Mouse (Mus musculus): ENCODE results near the gene Col23a1. TPM values are rescaled to one million over a fixed set of nuclear protein-coding genes. Genes with fewer than 3 reads are reported as not detected.

Gene Col23a1
- polyA plus RNA-seq, 1 experiment from 2014 or later, result 8.0 TPM

GRCm38 (mm10) chr11:51398084-51398483 is 108.4 kb downstream of the Col23a1 start:
- H3K4me1 ChIP-seq (replicated peaks), result no peaks in the 10 kb centered on the region; the same call in 1 of the 2 replicates
- H3K4me3 ChIP-seq, result no peak overlapping the region
- no peaks in the 10 kb centered on the region for H3K36me3 ChIP-seq
- H3K27ac ChIP-seq (replicated peaks), result no peak overlapping the region
- ATAC-seq (ENCODE audit: low read depth), result no peak
- H3K9ac ChIP-seq, result no peak overlapping the region
- H3K27me3 ChIP-seq, result no peaks in the 10 kb centered on the region
- H3K9me3 ChIP-seq, result no peaks in the 10 kb centered on the region
- 85% methylated on average over 5 of the region's 5 CpGs for WGBS
- no peak overlapping the region for H3K4me2 ChIP-seq

- no peak overlapping the region for H3K27ac ChIP-seq (replicated peaks)
- no peak overlapping the region for H3K4me2 ChIP-seq
- H3K36me3 ChIP-seq, result no peaks in the 10 kb centered on the region
- H3K4me1 ChIP-seq (replicated peaks), result no peaks in the 10 kb centered on the region; the same call in 1 of the 2 replicates
- H3K9me3 ChIP-seq, result no peaks in the 10 kb centered on the region
- 89% methylated on average over 11 of the region's 11 CpGs for WGBS
- H3K4me3 ChIP-seq, result no peak overlapping the region
- ATAC-seq (ENCODE audit: low read depth), result no peak
- no peaks in the 10 kb centered on the region for H3K27me3 ChIP-seq
- no peak overlapping the region for H3K9ac ChIP-seq
These were observed 110.6 kb downstream of the Col23a1 start for GRCm38 (mm10) chr11:51400356-51400755.

GRCm38 (mm10) chr11:51401481-51402128 is 111.9 kb downstream of the Col23a1 start:
- Histone ChIP-seq H3K4me1 (replicated peaks) (no peaks in the 10 kb centered on the region; the same call in 1 of the 2 replicates), H3K9me3 (no peaks in the 10 kb centered on the region), H3K4me3 (no peak overlapping the region), H3K27ac (replicated peaks) (no peak overlapping the region), H3K4me2 (no peak overlapping the region), H3K36me3 (no peaks in the 10 kb centered on the region), H3K9ac (no peak overlapping the region), H3K27me3 (no peaks in the 10 kb centered on the region)
- no peak for ATAC-seq (ENCODE audit: low read depth)
- WGBS, result 74% methylated on average over 10 of the region's 10 CpGs

- H3K27me3 ChIP-seq, result no peaks in the 10 kb centered on the region
- H3K9me3 ChIP-seq, result no peaks in the 10 kb centered on the region
- H3K36me3 ChIP-seq, result no peaks in the 10 kb centered on the region
- ATAC-seq (ENCODE audit: low read depth), result no peak
- H3K4me3 ChIP-seq, result no peak overlapping the region
- 83% methylated on average over 2 of the region's 2 CpGs for WGBS
- H3K4me2 ChIP-seq, result no peak overlapping the region
- no peak overlapping the region for H3K27ac ChIP-seq (replicated peaks)
- H3K9ac ChIP-seq, result no peak overlapping the region
- no peaks in the 10 kb centered on the region for H3K4me1 ChIP-seq (replicated peaks)
These were observed 114.2 kb downstream of the Col23a1 start for GRCm38 (mm10) chr11:51403886-51404285.

GRCm38 (mm10) chr11:51404865-51405440 is 115.2 kb downstream of the Col23a1 start:
- ATAC-seq (ENCODE audit: low read depth), result no peak
- Histone ChIP-seq H3K4me1 (replicated peaks) (no peaks in the 10 kb centered on the region), H3K36me3 (no peaks in the 10 kb centered on the region), H3K9me3 (no peaks in the 10 kb centered on the region), H3K4me2 (no peak overlapping the region), H3K27ac (replicated peaks) (no peak overlapping the region), H3K4me3 (no peak overlapping the region), H3K9ac (no peak overlapping the region), H3K27me3 (no peaks in the 10 kb centered on the region)
- WGBS, result 86% methylated on average over 5 of the region's 5 CpGs

GRCm38 (mm10) chr11:51406531-51406930 is 116.8 kb downstream of the Col23a1 start:
- H3K4me1 ChIP-seq (replicated peaks), result no peaks in the 10 kb centered on the region
- WGBS, result 61% methylated on average over 8 of the region's 8 CpGs
- H3K36me3 ChIP-seq, result no peaks in the 10 kb centered on the region
- no peak for ATAC-seq (ENCODE audit: low read depth)
- H3K27me3 ChIP-seq, result no peaks in the 10 kb centered on the region
- H3K9me3 ChIP-seq, result no peaks in the 10 kb centered on the region
- H3K4me3 ChIP-seq, result no peak overlapping the region
- no peak overlapping the region for H3K9ac ChIP-seq
- no peak overlapping the region for H3K4me2 ChIP-seq
- no peak overlapping the region for H3K27ac ChIP-seq (replicated peaks)

GRCm38 (mm10) chr11:51407351-51407750 is 117.6 kb downstream of the Col23a1 start:
- Histone ChIP-seq H3K4me2 (no peak overlapping the region), H3K36me3 (no peaks in the 10 kb centered on the region), H3K27ac (replicated peaks) (no peak overlapping the region), H3K9me3 (no peaks in the 10 kb centered on the region), H3K4me1 (replicated peaks) (no peaks in the 10 kb centered on the region), H3K27me3 (no peaks in the 10 kb centered on the region), H3K4me3 (no peak overlapping the region), H3K9ac (no peak overlapping the region)
- no peak for ATAC-seq (ENCODE audit: low read depth)
- 83% methylated on average over 8 of the region's 8 CpGs for WGBS

- Histone ChIP-seq H3K9me3 (no peaks in the 10 kb centered on the region), H3K4me2 (no peak overlapping the region), H3K4me3 (no peak overlapping the region), H3K4me1 (replicated peaks) (no peaks in the 10 kb centered on the region), H3K27ac (replicated peaks) (no peak overlapping the region), H3K27me3 (0 out of 2 replicates have a peak, but pooled peaks cover 3% of the 10 kb centered on the region), H3K9ac (no peak overlapping the region), H3K36me3 (no peaks in the 10 kb centered on the region)
- WGBS, result 55% methylated on average over 12 of the region's 12 CpGs
- ATAC-seq (ENCODE audit: low read depth), result no peak
These were observed 121.1 kb downstream of the Col23a1 start for GRCm38 (mm10) chr11:51410771-51411170.

- H3K27ac ChIP-seq (replicated peaks), result no peak overlapping the region
- no peaks in the 10 kb centered on the region for H3K36me3 ChIP-seq
- 81% methylated on average over 7 of the region's 7 CpGs for WGBS
- H3K4me3 ChIP-seq, result no peak overlapping the region
- H3K9ac ChIP-seq, result no peak overlapping the region
- 0 out of 2 replicates have a peak, but pooled peaks cover 3% of the 10 kb centered on the region for H3K27me3 ChIP-seq
- H3K4me2 ChIP-seq, result no peak overlapping the region
- no peak for ATAC-seq (ENCODE audit: low read depth)
- H3K9me3 ChIP-seq, result no peaks in the 10 kb centered on the region
- H3K4me1 ChIP-seq (replicated peaks), result peaks cover 7% of the 10 kb centered on the region; the same call in 1 of the 2 replicates
These were observed 124.8 kb downstream of the Col23a1 start for GRCm38 (mm10) chr11:51414520-51414919.

GRCm38 (mm10) chr11:51415049-51415688 is 125.4 kb downstream of the Col23a1 start:
- peaks cover 7% of the 10 kb centered on the region; the same call in 1 of the 2 replicates for H3K4me1 ChIP-seq (replicated peaks)
- WGBS, result 87% methylated on average over 7 of the region's 7 CpGs
- H3K4me2 ChIP-seq, result no peak overlapping the region
- no peaks in the 10 kb centered on the region for H3K9me3 ChIP-seq
- H3K27ac ChIP-seq (replicated peaks), result no peak overlapping the region
- no peaks in the 10 kb centered on the region for H3K36me3 ChIP-seq
- ATAC-seq (ENCODE audit: low read depth), result no peak
- H3K27me3 ChIP-seq, result 0 out of 2 replicates have a peak, but pooled peaks cover 3% of the 10 kb centered on the region
- H3K4me3 ChIP-seq, result no peak overlapping the region
- no peak overlapping the region for H3K9ac ChIP-seq

- no peak for ATAC-seq (ENCODE audit: low read depth)
- H3K4me1 ChIP-seq (replicated peaks), result peaks cover 7% of the 10 kb centered on the region; the same call in 1 of the 2 replicates
These were observed 129.1 kb downstream of the Col23a1 start for GRCm38 (mm10) chr11:51418807-51419206.

GRCm38 (mm10) chr11:51421878-51422277 is 132.2 kb downstream of the Col23a1 start:
- no peak for ATAC-seq (ENCODE audit: low read depth)
- Histone ChIP-seq H3K27ac (replicated peaks) (no peak overlapping the region), H3K4me1 (replicated peaks) (peaks cover 7% of the 10 kb centered on the region; the same call in 1 of the 2 replicates), H3K4me2 (no peak overlapping the region), H3K36me3 (no peaks in the 10 kb centered on the region), H3K4me3 (no peak overlapping the region), H3K9ac (no peak overlapping the region), H3K9me3 (no peaks in the 10 kb centered on the region), H3K27me3 (no peaks in the 10 kb centered on the region)
- WGBS, result 82% methylated on average over 2 of the region's 2 CpGs

More at GRCm38 (mm10) chr11:51418807-51419206, 129.1 kb downstream of the Col23a1 start:
- no peaks in the 10 kb centered on the region for H3K9me3 ChIP-seq
- H3K27me3 ChIP-seq, result 0 out of 2 replicates have a peak, but pooled peaks cover 3% of the 10 kb centered on the region
- no peak overlapping the region for H3K4me2 ChIP-seq
- H3K36me3 ChIP-seq, result no peaks in the 10 kb centered on the region
- WGBS, result 24% methylated on average over 3 of the region's 3 CpGs
- no peak overlapping the region for H3K9ac ChIP-seq
- H3K27ac ChIP-seq (replicated peaks), result no peak overlapping the region
- H3K4me3 ChIP-seq, result no peak overlapping the region
